Mouse (Mus musculus) kidney, postnatal 36 days (tissue): ENCODE measurements at regions not wholly inside any gene's neighbourhood (a gene's known extent, or its start where the extent isn't known, plus 50 kb on each side); places are given as distances from the start of the nearest gene placed in this dataset.

Experiments used
- DNase-seq, 2 experiments: peaks; one replicate each; pipeline ENCODE4 v3.0.0; 2021 to 2022; ENCODE audit warnings: mixed read lengths in 2 of 2

- peak; percentile 28 to 66 for DNase-seq
Observed at GRCm38 (mm10) chrX:163669886-163670285, 91.2 kb downstream of the Rnf138rt1 start.
